Mouse (Mus musculus): ENCODE results near the gene Ermard. TPM values are rescaled to one million over a fixed set of nuclear protein-coding genes. Genes with fewer than 3 reads are reported as not detected.
"Not testable (repeated sequence)": the region's sequence is repeated elsewhere in the genome, so short reads cannot be mapped to it uniquely, and the experiment has no call there.

Gene Ermard
- total RNA-seq (2014; rRNA removed; ENCODE audit: low replicate concordance) (15.3 and 35.6 TPM in 2 replicates), polyA plus RNA-seq (2015; fragmentation: Nextera tagmentation; extraction: Ambion mirVana) (39.5 and 41.8 TPM in 2 replicates)

DNA sequence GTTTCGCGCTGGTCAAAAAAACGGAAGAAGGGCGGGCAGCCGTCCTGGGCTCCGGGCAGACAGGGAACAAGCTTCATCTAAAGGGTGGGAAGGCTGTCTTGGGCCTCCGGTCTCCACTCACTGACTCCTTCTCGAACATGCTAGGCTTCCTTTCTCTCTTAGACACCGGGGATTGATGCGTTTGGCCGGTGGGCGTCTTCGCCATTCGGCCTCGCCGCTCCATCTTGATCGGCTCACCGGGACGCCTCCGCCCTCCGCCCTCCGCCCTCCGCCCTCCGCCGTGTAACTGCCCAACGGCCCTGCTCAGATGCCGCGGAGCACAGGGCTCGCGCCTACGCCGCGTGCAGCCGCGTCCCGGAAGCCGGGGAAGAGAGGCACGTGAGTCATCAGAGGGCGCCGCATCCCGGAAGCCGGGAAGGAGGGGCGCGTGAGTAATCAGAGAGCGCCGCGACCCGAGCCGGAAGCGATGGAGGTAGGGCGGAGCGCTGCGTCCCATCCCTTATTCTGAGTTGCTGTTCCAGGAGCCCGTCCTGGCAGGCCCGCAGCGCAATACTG, at the start of gene Ermard, which contains the start of the genes Tcte3 and Gm3448:
Gene Ermard, plus strand, starts transcription at position 34 of the 555 bp plus-strand sequence.
Gene Tcte3, minus strand, starts transcription at position 314 of the 555 bp plus-strand sequence.
Gene Gm3448, minus strand, starts transcription at position 363 of the 555 bp plus-strand sequence.
- H3K9ac ChIP-seq (replicated peaks; ENCODE audit: low read depth, low read length); H3K27me3 ChIP-seq (ENCODE audit: control insufficient read depth, insufficient read depth, low read length); H3K4me3 ChIP-seq (ENCODE audit: low read depth, low read length); H3K4me1 ChIP-seq (ENCODE audit: control insufficient read depth, insufficient read depth); H3K9me3 ChIP-seq (replicated peaks; ENCODE audit: control insufficient read depth, low read length); H3K36me3 ChIP-seq (replicated peaks; ENCODE audit: control insufficient read depth, insufficient read depth, low read length); DNase-seq (ENCODE audit: low spot score); H3K27ac ChIP-seq (ENCODE audit: low read depth); H3K4me2 ChIP-seq (ENCODE audit: low read depth, low read length): not testable (repeated sequence)
- peak; percentile 98 for ATAC-seq (ENCODE audit: insufficient read depth, low read depth)
- 0% methylated on average over 4 of the region's 56 CpGs for WGBS

DNA sequence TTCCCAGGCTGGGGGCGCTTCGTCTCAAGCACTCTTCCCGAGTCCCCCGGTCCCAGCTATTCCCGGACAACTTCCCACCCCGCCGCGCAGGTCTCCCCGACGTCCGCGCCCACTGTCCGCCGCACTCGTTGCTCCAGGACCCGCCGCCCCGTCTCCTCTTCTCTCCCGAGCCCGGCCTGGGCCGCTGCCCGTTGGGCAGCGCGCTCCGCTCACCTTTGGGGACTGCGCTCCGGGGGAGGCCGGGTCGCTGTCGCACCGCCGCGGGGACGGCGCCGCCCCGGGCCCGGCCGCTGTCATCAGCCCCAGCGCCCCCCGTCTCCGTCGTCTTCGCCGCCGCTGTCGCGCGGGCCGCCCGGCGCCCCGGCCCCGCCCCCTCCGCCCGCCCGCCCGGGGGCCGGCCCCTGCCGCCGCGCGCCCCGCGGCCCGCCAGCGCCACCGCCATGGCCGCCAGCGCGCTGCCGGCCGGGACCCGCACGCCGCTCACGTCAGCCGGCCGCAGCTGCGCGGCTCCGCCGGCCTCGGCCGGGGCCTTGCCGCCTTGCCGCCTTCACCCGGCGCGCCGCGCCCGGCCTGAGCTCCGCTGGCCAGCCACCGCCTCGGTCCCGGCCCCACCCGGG, 48.4 kb upstream of the Ermard start:
- WGBS: no CpG with 5 or more reads among the region's 98 CpGs
- H3K36me3 ChIP-seq (replicated peaks; ENCODE audit: control insufficient read depth, insufficient read depth, low read length); DNase-seq (ENCODE audit: low spot score); H3K4me1 ChIP-seq (ENCODE audit: control insufficient read depth, insufficient read depth); H3K9ac ChIP-seq (replicated peaks; ENCODE audit: low read depth, low read length); H3K4me2 ChIP-seq (ENCODE audit: low read depth, low read length); H3K27me3 ChIP-seq (ENCODE audit: control insufficient read depth, insufficient read depth, low read length); H3K9me3 ChIP-seq (replicated peaks; ENCODE audit: control insufficient read depth, low read length); H3K4me3 ChIP-seq (ENCODE audit: low read depth, low read length); H3K27ac ChIP-seq (ENCODE audit: low read depth): not testable (repeated sequence)
- ATAC-seq (ENCODE audit: insufficient read depth, low read depth): peak; percentile 88

DNA sequence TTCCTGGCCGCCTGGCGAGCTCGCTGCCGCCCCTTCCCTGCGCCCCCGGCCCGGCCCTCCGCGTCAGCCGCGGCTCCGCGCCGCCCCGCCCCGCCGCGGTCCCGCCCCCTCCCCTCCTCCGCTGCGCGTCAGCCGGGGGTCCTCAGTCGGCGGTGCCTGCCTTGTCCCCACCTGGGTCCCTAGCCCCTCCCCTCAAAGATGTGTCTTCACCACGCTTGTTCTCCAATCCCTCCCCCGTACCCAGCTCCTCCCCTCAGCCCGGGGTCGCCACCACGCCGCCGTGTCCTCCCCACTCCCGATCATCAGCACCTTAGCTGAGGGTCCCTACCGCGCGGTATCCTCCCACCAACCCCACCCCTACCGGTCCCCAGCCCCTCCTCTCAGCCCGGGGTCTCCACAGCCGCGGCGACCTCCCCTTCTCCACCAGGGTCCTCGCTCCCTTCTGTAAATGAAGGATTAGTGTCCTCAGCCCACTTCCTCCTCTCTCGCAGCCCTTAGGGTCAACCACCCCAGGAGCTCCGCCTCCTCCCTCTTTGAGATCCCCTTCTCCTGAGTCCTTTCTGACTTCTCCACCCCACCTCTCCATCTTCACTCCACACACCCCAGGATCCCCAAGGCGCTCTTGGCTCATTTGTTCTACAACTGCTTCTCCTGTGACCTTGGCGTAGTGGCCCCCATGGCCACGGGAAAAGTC, 47.7 kb upstream of the Ermard start:
- ATAC-seq (ENCODE audit: insufficient read depth, low read depth): peak; percentile 66
- not testable (repeated sequence) for DNase-seq (ENCODE audit: low spot score)
- no CpG with 5 or more reads among the region's 47 CpGs for WGBS

DNA sequence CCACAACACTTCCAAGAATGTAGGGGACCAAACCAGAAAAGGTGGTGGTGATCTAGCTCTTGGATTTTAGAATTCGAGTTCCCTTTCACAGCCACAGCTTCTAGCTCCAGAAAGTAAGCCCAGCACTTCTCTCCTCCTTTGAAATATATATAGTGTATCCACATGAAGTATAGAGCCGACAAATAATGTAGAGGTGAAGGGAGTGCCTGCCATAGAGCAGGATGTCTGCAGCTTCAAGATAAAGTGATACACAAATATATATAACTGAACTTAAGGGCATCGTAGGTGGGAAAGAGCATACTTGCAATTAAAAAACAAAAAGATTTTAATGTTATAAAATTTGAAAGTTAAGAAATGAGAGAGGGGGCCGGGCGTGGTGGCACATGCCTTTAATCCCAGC, 46.9 kb upstream of the Ermard start:
- H3K27ac ChIP-seq (ENCODE audit: low read depth); H3K9me3 ChIP-seq (replicated peaks; ENCODE audit: control insufficient read depth, low read length); H3K27me3 ChIP-seq (ENCODE audit: control insufficient read depth, insufficient read depth, low read length); H3K4me2 ChIP-seq (ENCODE audit: low read depth, low read length); ATAC-seq (ENCODE audit: insufficient read depth, low read depth); H3K36me3 ChIP-seq (replicated peaks; ENCODE audit: control insufficient read depth, insufficient read depth, low read length); H3K9ac ChIP-seq (replicated peaks; ENCODE audit: low read depth, low read length); H3K4me3 ChIP-seq (ENCODE audit: low read depth, low read length); H3K4me1 ChIP-seq (ENCODE audit: control insufficient read depth, insufficient read depth); DNase-seq (ENCODE audit: low spot score): not testable (repeated sequence)
- no CpG with 5 or more reads among the region's 5 CpGs for WGBS

More for the DNA sequence above, 47.7 kb upstream of the Ermard start:
- H3K9me3 ChIP-seq (replicated peaks; ENCODE audit: control insufficient read depth, low read length); H3K4me2 ChIP-seq (ENCODE audit: low read depth, low read length); H3K4me3 ChIP-seq (ENCODE audit: low read depth, low read length); H3K4me1 ChIP-seq (ENCODE audit: control insufficient read depth, insufficient read depth); H3K36me3 ChIP-seq (replicated peaks; ENCODE audit: control insufficient read depth, insufficient read depth, low read length); H3K27me3 ChIP-seq (ENCODE audit: control insufficient read depth, insufficient read depth, low read length); H3K9ac ChIP-seq (replicated peaks; ENCODE audit: low read depth, low read length); H3K27ac ChIP-seq (ENCODE audit: low read depth): not testable (repeated sequence)

DNA sequence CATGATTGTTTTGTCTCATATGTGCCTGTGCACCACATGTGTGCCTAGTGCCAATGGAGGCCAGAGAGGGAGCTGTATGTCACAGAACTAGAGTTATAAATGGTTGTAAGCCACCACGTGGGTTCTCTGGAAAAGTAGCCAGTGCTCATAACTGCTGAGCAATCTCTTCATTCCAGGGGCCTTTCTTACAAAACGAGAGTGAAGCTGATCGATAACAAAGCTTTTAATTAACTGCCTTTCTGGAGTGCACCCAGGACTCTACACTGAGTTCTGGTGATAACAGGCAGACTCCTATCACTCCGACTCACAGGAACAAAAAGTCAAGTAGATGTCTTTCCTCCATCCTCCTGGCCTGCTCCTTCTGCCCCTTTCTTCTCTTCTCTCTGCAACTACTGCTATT, 41.0 kb upstream of the Ermard start:
- not testable (repeated sequence) for H3K9ac ChIP-seq (replicated peaks; ENCODE audit: low read depth, low read length); H3K27ac ChIP-seq (ENCODE audit: low read depth); H3K4me1 ChIP-seq (ENCODE audit: control insufficient read depth, insufficient read depth); H3K4me2 ChIP-seq (ENCODE audit: low read depth, low read length); H3K4me3 ChIP-seq (ENCODE audit: low read depth, low read length); H3K27me3 ChIP-seq (ENCODE audit: control insufficient read depth, insufficient read depth, low read length); DNase-seq (ENCODE audit: low spot score); H3K36me3 ChIP-seq (replicated peaks; ENCODE audit: control insufficient read depth, insufficient read depth, low read length); H3K9me3 ChIP-seq (replicated peaks; ENCODE audit: control insufficient read depth, low read length); ATAC-seq (ENCODE audit: insufficient read depth, low read depth)
- WGBS: no CpG with 5 or more reads among the region's 4 CpGs

DNA sequence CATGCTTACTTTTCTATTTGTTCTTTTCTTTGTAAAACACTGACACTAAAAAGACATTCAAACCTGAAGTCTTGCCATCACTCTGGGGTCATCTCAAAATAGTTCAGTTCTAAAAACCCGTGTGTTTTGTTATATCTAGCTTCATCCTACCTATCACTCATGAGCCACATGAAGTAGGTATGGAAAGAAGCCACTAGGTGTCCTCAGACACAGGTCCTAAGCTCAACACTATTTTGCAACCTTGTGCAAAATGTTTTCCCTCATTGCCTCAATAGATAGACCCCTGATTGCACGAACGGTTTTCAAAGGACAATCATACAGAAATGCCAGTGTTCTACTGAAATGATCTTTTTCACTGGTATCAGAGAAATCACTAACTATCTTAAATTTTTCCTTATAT, 31.9 kb upstream of the Ermard start:
- ATAC-seq (ENCODE audit: insufficient read depth, low read depth): 0 out of 2 replicates have a peak, but pooled peaks have one; percentile 15
- no CpG with 5 or more reads among the region's 3 CpGs for whole genome bisulfite sequencing
- H3K27ac ChIP-seq (ENCODE audit: low read depth); H3K9ac ChIP-seq (replicated peaks; ENCODE audit: low read depth, low read length); DNase-seq (ENCODE audit: low spot score); H3K4me3 ChIP-seq (ENCODE audit: low read depth, low read length); H3K9me3 ChIP-seq (replicated peaks; ENCODE audit: control insufficient read depth, low read length); H3K36me3 ChIP-seq (replicated peaks; ENCODE audit: control insufficient read depth, insufficient read depth, low read length); H3K4me2 ChIP-seq (ENCODE audit: low read depth, low read length); H3K4me1 ChIP-seq (ENCODE audit: control insufficient read depth, insufficient read depth); H3K27me3 ChIP-seq (ENCODE audit: control insufficient read depth, insufficient read depth, low read length): not testable (repeated sequence)

DNA sequence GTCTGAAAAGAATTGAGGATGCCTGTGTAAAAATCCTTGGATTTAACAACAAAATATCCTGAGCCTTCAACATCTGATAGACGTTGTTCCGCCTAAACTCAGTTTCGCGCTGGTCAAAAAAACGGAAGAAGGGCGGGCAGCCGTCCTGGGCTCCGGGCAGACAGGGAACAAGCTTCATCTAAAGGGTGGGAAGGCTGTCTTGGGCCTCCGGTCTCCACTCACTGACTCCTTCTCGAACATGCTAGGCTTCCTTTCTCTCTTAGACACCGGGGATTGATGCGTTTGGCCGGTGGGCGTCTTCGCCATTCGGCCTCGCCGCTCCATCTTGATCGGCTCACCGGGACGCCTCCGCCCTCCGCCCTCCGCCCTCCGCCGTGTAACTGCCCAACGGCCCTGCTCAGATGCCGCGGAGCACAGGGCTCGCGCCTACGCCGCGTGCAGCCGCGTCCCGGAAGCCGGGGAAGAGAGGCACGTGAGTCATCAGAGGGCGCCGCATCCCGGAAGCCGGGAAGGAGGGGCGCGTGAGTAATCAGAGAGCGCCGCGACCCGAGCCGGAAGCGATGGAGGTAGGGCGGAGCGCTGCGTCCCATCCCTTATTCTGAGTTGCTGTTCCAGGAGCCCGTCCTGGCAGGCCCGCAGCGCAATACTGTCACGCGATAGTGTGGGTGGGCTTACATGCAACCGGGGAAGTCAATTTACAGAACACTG, 31.1 kb upstream of the Ermard start, which contains the start of gene Gm3435:
Gene Gm3435, plus strand, starts transcription at position 471 of the 708 bp plus-strand sequence.
- H3K4me2 ChIP-seq (ENCODE audit: low read depth, low read length): not testable (repeated sequence)
- WGBS: no CpG with 5 or more reads among the region's 60 CpGs
- ATAC-seq (ENCODE audit: insufficient read depth, low read depth): peak; percentile 99

More for the DNA sequence above, 31.1 kb upstream of the Ermard start, which contains the start of gene Gm3435:
- H3K27ac ChIP-seq (ENCODE audit: low read depth); H3K4me3 ChIP-seq (ENCODE audit: low read depth, low read length); H3K36me3 ChIP-seq (replicated peaks; ENCODE audit: control insufficient read depth, insufficient read depth, low read length); DNase-seq (ENCODE audit: low spot score); H3K9ac ChIP-seq (replicated peaks; ENCODE audit: low read depth, low read length); H3K27me3 ChIP-seq (ENCODE audit: control insufficient read depth, insufficient read depth, low read length); H3K9me3 ChIP-seq (replicated peaks; ENCODE audit: control insufficient read depth, low read length); H3K4me1 ChIP-seq (ENCODE audit: control insufficient read depth, insufficient read depth): not testable (repeated sequence)
